Mouse (Mus musculus): ENCODE data around the gene Ganc. TPM values are rescaled to one million over a fixed set of nuclear protein-coding genes. Genes with fewer than 3 reads are reported as not detected.

Ganc gene
- polyA plus RNA-seq, 1 experiment from 2014 or later = 9.7 TPM

Other genes starting within 250 kb of the Ganc start
- gene Ehd4, start 249.3 kb upstream of the Ganc start, polyA plus RNA-seq (2015; fragmentation: Nextera tagmentation; extraction: Ambion mirVana) = 17.9 and 20.4 TPM in 2 replicates
- 5.1 and 5.3 TPM in 2 replicates for gene Pla2g4e, start 158.6 kb upstream of the Ganc start, polyA plus RNA-seq (2015; fragmentation: Nextera tagmentation; extraction: Ambion mirVana)
- 0.04 and 0.13 TPM in 2 replicates for gene Pla2g4d, start 114.7 kb upstream of the Ganc start, polyA plus RNA-seq (2015; fragmentation: Nextera tagmentation; extraction: Ambion mirVana)
- not detected in 2 replicates for gene Pla2g4f, start 89.7 kb upstream of the Ganc start, polyA plus RNA-seq (2015; fragmentation: Nextera tagmentation; extraction: Ambion mirVana)
- gene Vps39, start 50.8 kb upstream of the Ganc start, polyA plus RNA-seq (2015; fragmentation: Nextera tagmentation; extraction: Ambion mirVana) = 47.1 and 49.0 TPM in 2 replicates
- 5.7 and 6.6 TPM in 2 replicates for gene Tmem87a, start 217 bp downstream of the Ganc start, polyA plus RNA-seq (2015; fragmentation: Nextera tagmentation; extraction: Ambion mirVana)
- 0.50 and 1.2 TPM in 2 replicates for gene Capn3, start 52.1 kb downstream of the Ganc start, polyA plus RNA-seq (2015; fragmentation: Nextera tagmentation; extraction: Ambion mirVana)
- 43.6 and 49.3 TPM in 2 replicates for gene Zfp106, start 159.9 kb downstream of the Ganc start, polyA plus RNA-seq (2015; fragmentation: Nextera tagmentation; extraction: Ambion mirVana)
- gene Snap23, start 163.8 kb downstream of the Ganc start, polyA plus RNA-seq (2015; fragmentation: Nextera tagmentation; extraction: Ambion mirVana) = 15.2 TPM in 2 replicates
- gene Haus2, start 205.5 kb downstream of the Ganc start, polyA plus RNA-seq (2015; fragmentation: Nextera tagmentation; extraction: Ambion mirVana) = 27.1 and 30.2 TPM in 2 replicates
- gene Lrrc57, start 205.6 kb downstream of the Ganc start, polyA plus RNA-seq (2015; fragmentation: Nextera tagmentation; extraction: Ambion mirVana) = 28.7 and 31.5 TPM in 2 replicates
- gene Stard9, start 225.2 kb downstream of the Ganc start, polyA plus RNA-seq (2015; fragmentation: Nextera tagmentation; extraction: Ambion mirVana) = 4.1 and 5.1 TPM in 2 replicates

All from midbrain, embryonic 15.5 days (tissue).